Mouse (Mus musculus) lung, adult 18-20 months (tissue): ENCODE measurements around the gene Slc30a2.
"Not testable (repeated sequence)": the region's sequence is repeated elsewhere in the genome, so short reads cannot be mapped to it uniquely, and the experiment has no call there.

Experiments used
- DNase-seq, 2 experiments: peaks; one replicate each; pipeline ENCODE4 v3.0.0; 2022; ENCODE audit warnings: mixed read lengths in 2 of 2

Slc30a2 gene

DNA sequence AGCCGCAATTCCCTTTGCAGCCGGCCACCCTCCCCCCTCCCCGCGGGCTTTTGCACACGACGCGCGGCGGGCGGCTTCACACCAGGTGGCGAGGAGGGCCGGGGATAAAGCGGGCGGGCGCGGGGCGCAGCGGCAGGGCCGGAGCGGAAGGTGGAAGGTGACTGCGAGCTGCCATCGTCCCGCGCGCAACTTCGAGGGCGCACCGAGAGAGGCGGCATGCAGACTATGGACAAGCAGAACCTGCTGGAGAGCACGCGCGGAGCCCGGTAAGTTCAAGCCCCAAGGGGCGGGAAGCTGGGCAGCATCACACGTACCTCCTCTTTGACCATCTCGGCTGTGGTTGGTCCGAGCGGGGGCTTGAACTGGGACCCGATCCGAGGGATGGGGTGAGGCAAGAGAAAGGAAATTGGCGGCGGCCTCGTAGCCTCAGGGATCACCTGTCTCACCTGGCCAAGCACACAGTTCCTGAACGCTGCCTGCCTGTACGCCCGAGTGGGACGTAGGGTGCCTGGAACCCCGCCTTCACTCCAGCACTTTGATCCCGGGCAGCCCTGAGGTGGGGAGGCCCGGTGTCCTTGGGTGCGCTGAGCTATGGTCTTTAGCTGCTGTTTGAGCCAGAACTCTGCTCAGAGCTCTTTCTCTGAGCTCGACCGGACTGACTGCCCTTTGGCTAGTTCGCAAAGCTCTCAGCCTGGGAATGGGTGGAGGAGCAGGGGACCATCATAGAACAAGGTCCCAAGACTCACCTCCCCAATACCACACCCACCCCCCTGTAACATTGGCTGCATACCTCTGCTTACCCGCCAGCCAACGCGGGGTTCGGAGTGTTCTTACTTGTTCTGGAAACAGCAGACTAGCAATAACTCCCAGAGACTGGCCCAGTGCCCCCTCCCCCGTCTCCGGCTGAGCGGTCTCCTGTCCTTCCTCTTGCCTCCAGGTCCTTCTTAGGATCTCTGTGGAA lies at the start of gene Slc30a2:
Gene Slc30a2 (plus strand): TSS at position 111 of the 961 bp plus-strand sequence.
- DNase-seq: no peak

DNA sequence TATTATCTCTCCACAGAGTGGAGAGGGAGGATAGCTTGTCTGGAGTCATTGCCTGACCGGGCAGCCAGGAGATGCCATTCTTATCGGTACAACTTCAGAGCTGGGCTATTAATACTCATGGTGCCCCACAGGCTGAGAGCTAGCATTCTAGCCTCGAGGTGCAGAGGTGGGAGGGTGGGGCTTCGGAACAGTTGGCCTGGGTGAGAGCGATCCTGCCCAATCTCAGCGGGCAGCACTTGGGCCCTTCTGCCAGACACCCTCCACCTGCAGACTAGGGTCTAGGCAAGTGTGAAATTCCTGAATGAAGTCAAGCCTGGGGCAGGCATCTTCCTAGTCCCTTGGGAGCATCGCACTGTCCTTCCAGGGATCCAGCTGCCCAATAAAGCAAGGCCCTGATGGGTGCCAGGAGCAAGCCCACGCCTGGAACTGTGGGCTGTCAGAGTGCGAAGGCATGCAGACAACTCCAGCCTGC lies 49.3 kb upstream of the Slc30a2 start:
- DNase-seq: no peak

DNA sequence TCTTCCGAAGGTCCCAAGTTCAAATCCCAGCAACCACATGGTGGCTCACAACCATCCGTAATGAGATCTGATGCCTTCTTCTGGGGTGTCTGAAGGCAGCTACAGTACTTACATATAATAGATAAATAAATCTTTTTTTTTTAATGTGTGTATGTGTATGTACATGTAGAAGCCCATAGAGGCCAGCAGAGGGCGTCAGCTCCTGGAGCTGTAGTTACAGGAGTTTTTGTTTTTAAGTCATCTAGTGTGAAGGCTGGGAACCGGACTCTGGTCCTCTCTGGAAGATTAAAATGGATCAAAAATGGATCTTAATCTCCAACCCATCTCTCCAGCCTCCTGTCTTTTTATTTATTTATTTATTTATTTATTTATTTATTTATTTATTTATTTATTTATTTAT lies 46.9 kb upstream of the Slc30a2 start:
- not testable (repeated sequence) for DNase-seq

DNA sequence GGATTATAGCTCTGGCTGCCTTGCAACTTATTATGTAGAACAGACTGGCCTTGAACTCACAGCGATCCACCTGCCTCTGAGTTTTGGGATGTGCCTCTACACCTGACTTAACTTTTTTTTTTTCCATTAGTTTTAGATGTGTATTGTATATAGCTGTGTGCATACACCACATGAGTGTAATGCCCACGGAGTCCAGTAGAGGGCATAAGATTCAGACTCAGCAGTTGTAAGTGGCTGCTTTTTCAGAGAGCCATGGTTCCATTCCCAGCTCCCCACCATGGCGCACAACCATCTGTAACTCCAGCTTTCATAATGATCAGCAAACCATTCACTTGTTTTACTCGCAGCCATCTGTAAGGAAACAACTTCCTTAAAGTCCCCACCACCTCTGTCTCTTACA lies 46.5 kb upstream of the Slc30a2 start:
- no peak for DNase-seq

DNA sequence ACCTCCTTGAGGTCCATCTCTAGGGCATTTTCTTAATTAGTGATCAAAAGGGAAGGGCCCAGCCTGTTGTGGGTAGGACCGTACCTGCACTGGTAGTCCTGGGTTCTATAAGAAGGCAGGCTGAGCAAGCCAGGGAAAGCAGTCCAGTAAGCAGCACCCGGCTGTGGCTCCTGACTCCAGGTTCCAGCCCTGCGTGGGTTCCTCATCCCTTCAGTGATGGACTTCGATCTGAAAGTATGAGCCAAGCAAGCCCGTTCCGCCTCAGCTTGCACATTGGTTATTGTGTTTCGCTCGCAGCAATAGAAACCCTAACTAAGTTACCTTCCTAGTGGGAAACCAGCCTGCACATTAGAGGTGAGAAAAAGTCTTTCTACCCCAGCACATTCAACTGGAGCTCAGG lies 45.6 kb upstream of the Slc30a2 start:
- DNase-seq: no peak

DNA sequence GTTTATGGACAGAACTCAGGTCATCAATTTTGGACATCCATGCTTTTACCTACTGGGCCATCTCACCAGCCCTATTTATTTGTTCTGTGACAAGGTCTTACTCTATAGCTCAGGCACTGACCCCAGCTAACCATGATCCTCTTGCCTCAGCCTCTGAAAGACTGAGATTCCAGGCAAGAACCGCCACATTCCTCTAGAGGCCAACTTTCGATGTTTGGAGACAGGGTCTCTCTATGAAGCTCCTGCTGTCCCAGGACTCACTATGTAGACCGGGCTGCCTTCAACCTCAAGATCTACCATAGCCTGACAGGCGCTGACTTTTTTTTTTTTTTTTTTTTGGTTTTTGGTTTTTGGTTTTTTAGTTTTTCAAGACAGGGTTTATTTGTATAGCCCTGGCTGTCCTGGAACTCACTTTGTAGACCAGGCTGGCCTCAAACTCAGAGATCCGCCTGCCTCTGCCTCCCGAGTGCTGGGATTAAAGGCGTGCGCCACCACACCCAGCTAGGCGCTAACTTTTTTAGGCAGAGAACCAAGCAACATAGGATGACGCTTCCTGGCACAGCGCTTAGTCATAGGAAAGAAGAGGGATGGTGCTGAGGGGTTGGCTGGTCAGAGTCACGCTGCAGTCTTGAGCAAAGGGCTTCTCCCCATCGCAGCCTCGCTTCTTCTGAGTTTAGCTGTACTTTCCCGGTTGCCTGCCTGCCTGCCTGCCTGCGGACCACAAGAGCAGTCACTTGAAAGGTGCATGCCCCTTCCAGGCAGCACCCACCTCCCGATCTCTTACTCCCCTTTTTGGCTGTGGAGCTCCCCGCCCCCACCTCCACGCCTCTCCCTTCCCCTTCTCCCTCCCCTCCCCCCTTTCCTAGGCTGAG lies 44.1 kb upstream of the Slc30a2 start:
- DNase-seq: no peak

DNA sequence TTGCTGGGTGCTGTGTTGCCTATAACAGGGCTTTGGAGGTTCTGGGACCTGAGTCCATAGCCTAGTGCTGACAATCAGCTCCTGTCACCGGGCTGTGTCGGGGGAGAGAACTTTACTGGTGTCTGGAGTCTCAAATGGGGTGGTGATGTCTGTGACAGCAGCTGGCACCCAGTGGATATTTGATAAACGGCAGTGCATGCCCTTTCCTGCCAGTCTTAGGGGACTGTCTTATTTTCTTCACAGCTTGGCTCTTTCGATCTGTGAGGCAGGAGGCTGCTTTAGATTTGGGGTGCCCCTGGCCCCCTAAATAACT lies 43.5 kb upstream of the Slc30a2 start:
- DNase-seq: no peak

DNA sequence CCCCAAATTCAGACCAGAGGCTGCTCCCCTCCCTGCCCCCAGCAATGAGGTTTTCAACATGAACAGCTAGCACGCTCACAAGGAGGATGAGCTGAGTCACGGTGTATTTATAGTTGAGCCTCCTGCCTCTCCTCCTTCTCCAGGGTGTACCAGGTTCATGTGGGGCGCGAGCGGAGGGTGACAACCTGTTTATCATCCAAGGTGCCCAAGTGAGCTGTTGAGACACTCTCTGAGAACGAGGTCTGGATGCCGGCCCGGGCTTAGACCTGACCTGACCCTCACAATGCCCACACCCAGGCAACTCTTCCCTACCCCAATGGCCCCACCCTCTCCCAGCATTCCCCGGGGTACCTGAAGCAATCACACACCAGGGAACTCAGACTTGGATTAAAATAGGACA lies 42.7 kb upstream of the Slc30a2 start:
- peak; percentile 45 to 52 for DNase-seq

DNA sequence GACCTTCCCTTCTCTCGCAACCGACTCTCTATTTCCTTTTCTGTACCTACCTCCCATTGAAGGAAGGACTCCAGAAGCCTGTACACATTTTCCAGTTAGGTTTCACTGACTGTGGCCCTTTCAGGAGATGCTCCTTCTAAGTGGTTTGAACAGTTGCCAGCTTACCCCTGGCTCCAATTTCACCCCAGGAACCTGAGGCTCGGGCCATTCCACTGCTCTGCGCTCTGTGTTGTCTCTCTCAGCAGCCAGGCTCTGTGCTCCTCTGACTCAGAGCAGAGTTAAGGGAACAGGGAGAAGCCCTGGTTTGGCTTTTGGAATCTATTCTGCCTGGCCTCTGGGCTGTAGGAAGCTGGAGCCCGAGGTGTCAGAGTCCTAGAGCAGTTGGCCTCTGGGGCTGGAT lies 40.9 kb upstream of the Slc30a2 start:
- DNase-seq: no peak

DNA sequence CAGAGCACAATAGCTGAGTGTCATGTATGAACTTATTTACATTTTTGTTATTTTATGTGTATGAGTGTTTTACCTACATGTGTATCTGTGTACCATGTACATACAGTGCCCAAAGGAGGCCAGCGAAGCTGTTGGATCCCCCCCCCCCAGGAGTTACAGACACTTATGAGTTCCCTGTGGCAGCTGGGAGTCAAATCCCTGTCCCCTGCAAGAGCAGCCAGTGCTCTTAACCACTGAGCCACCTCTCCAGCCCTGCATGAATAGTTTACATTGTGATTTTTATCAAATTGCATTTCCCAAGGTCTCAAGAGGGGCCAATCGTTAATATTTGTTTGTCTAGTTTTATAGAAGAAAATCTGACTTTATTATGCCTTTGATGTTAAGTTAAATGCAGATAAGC lies 36.0 kb upstream of the Slc30a2 start:
- DNase-seq: no peak

DNA sequence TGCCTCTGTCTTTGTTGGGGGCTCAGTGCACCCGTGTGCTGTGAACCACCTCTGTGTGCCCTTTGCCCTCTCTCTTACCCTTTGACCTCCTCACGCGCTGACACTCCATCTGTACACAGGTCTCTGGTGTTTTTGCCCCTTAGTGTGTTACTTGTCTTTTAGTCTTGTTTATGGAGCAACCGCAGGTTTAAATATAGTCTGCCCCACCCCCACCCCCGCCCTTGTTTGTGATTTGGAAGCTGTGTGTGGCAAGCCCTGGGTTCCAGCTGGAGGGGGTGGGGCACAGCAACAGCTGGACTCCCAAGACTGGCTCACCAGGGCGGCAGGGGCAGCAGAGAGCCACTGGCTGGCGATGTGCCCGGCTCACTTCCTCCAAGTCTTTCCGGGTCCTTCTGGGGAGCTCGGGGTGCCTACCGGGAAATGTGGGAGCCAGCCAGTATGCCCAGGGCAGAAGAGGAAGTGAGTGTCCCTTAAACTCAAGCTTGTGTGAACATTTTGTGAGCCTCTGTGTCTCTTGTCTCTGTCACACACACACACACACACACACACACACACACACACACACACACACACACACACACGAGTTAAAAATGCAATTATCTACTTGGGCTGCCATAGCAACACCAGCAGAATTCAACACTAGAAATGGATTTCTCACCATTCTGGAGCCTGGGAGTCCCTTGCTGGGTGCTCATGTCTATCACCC lies 35.5 kb upstream of the Slc30a2 start:
- peak; percentile 81 to 88 for DNase-seq

DNA sequence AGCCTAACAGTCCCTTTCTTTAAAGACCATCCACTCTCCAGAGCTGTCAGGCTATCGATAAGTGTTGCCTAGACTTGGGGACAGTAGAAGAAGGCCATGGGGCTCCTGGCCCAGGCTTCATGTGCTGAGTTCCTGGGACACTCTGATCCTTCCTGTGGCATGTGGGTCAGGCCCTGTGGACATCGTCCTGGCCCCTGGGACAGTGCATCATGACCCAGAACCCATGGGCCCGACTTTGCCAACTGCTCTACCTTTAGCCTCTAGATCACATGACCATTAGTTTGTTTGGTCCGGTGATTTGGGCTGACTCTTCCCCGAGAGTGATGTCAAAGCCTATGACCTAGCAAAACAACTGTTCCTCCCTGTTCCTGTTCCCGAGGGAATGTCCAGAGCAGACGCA lies 32.9 kb upstream of the Slc30a2 start:
- DNase-seq: no peak

DNA sequence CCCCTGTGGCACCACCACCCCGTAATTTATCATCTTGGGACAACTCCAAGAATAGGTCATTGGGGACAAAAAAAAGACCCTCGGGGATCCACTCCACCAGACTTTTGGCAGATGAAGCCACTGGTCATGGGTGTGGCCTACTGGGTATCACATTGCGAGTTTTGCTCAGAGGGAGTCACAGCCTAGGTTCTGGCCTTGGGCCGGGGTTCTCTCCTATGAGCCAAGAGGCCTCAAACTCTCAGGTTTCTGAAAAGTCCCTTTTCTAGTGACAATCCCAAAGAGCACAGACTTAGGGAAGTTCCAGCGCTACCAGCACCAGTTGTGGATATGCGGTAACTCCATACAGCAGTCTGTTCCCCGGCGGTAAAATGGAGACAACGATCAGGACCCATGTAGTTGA lies 32.3 kb upstream of the Slc30a2 start:
- no peak for DNase-seq

DNA sequence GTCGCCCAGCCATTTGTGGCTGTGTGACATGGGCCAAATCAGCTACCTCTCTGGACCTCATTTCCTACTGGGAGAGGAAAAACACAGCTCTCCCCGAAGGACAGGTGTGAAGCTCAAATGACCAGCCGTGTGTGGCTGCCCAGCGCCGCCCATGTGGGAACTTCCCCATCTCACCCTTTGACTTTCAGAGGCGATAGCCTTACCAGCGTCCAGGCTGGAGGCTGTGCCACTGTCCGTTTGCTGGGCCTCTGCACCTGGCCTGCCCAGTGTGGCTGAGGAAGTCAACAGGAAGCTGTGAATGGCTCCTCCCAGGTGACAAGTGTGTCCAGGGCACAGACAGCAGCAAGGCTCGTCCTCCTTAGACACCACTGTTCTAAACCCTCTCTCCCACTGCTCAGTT lies 31.2 kb upstream of the Slc30a2 start:
- DNase-seq: no peak

DNA sequence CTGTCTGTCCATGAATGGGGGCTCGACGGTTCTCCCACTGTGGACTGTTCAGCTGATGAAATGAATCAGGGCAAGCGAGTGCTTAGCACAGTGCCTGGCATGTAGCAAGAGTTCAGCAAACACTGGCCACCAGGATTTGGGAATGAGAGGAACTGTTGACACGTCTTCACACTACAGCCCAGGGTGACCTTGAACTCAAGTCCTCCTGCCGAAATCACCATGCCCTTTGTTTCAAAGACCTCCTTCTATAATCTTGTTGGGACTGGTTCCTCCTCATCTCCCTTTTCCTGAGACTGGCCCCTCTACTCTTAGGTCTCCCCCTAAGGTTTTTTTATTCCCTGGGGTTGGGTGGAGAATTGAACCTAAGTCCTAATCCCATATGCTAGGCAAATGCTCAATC lies 30.6 kb upstream of the Slc30a2 start:
- DNase-seq: no peak

DNA sequence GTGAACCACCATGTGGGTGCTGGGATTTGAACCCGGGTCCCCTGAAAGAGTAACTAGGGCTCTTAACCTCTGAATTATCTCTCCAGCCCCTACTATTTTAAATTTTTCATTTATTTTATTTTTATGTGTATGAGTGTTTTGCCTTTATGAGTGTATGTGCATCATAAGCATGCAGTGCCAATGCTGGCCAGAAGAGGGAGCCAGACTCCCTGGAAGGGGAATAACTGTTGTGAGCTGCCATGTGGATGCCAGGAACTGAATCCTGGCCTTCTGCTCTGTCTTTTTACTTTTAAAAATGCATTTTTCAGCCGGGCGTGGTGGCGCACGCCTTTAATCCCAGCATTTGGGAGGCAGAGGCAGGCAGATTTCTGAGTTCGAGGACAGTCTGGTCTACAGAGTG lies 30.1 kb upstream of the Slc30a2 start:
- no peak for DNase-seq

DNA sequence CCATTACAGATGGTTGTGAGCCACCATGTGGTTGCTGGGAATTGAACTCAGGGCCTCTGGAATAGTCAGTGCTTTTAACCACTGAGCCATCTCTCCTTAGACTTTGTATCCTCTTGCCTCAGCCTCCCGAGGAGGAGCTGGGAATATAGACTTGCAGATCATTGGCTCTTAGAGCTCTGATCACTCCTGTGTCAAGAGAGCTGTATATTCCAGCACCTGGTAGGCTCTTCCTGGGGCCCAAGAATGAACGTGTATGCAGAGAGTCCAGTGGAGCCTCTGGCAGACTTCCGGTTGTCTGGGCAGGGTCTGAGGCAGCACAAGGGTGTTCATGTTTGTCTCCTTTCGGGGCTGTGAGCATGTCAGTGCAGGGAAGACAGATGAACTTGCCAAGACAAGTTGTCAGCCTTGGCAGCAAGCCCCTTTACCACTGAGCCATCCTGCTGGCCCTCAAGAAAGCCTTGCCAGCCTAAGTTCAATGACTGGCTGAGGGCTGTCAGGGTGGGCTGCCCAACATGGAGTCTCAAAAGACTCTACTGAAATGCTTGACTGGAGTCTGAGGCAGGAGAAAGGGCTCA lies 28.8 kb upstream of the Slc30a2 start:
- DNase-seq: no peak

DNA sequence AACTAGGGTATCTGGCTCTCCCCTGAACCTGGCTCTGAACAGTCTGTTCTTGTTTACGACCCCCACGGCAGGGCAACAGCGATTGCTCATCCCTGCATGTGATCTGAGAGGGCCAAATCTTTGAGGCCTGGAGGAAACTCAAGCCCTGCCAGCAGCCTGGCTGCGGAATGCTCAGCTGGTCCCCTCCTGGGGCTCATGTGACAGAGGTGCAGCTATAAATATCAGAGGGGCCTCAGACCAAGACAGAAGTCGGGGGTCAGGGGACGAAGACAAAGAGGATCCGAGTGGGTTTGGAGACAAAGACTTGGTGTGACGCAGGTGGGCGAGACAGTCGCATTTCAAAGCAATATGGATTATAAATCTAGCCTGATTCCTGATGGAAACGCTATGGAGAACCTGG lies 28.1 kb upstream of the Slc30a2 start, which contains the start of gene Trim63:
Gene Trim63 (plus strand): TSS at position 245 of the 400 bp plus-strand sequence.
- no peak for DNase-seq

DNA sequence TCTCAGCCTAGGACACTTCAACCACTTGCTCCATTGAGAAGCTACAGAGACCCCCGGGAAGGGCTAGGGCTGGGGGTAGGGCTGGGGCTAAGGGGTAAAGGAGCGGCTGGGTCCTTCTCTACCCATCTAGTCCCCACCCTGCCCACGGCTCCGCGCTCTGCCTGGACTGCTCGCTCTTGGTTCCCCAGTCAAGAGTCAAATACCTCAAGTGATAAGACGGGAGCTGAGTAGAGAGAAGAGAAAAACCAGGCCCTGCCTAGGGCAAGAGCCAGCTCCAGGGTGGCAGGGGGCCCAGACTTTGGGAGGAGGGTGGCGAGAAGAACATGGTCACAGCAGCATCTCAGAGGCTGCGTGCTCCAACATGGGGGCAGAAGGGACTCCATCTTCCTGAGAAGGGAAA lies 27.5 kb upstream of the Slc30a2 start:
- DNase-seq: no peak

DNA sequence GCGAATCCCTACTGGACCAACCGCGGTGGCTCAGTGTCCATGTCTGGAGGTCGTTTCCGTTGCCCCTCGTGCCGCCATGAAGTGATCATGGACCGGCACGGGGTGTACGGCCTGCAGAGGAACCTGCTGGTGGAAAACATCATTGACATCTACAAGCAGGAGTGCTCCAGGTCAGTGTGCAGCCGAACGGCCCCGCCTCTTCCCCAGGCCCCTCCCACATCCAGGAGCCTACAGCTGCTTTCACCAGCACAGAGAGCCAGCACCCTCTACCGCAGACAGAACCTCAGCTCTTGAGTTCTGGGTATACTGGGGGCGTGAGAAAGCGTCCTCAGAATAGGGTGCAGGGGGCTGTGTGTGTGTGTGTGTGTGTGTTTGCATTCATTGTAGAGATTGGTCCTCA lies 26.6 kb upstream of the Slc30a2 start:
- peak in 1 of 2 experiments; percentile 21 for DNase-seq

DNA sequence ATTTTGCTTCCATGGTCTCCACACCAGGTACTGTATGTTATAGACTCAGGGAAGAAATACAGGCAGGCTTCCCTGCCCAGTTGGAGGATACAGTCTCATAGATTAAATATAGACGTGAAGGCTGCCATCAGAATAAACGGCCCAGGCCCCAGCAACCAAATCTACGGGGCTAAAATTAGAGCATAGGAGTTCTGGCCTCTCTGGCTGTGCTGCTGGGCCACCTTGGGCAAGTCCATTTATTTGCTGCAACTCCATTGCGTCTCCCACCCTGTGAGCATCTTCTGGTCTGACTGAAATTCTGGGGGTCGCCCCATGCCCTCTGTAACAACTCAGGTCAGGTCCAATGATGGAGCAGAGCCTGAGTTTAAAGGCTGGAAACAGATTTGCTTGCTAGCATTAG lies 23.9 kb upstream of the Slc30a2 start:
- DNase-seq: no peak

DNA sequence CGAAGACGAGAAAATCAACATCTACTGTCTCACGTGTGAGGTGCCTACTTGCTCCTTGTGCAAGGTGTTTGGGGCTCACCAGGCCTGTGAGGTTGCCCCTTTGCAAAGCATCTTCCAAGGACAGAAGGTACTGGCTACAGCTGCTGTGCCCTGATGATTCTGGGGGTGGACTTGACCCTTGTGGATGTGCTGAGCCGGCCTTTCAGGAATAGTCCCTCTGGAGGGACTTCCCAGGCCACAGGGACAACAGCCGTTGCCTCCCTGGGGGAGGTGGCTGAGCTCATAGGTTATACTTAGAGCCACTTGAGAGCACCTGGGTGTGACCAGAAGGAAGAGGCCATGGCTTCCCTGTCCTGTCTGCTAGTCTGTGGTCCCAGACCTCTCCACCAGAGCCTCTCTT lies 23.3 kb upstream of the Slc30a2 start:
- no peak for DNase-seq

DNA sequence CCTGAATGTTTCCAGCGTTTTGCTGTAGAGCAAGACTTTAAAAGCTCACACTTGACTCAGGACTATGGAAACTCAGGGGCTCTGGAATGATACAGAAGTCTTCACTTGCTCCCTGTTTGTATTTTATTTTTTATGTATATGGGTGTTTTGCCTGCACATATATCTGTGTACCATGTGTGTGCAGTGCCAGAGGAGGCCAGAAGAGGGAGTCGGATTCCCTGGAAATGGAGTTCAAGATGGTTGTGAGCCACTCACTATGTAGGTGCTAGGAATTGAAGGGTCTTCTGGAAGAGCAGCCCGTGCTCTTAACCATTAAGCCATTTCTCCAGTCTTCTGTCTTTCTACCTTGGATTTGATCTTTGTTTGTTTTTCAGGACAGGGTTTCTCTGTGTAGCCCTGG lies 21.5 kb upstream of the Slc30a2 start:
- DNase-seq: no peak
